Mouse (Mus musculus): Measurements from ENCODE around the gene Mrpl55. TPM values are rescaled to one million over a fixed set of nuclear protein-coding genes. Genes with fewer than 3 reads are reported as not detected.
A peak's percentile ranks its signal among the peaks of the same experiment; 100 is the strongest.

Mrpl55 gene
- total RNA-seq (2022) = 10 to 100 TPM; 51.9 to 58.6 (median 56.0) TPM

GRCm38 (mm10) chr11:59202081-59202995 lies at the start of gene Mrpl55:
Gene Mrpl55, plus strand, starts transcription at chr11:59202486.
- DNase-seq (ENCODE audit: low spot score in 2 of 2) = peak; percentile 83 to 90

- no peak for DNase-seq (ENCODE audit: low spot score in 2 of 2)
Observed at GRCm38 (mm10) chr11:59154220-59154619, 48.1 kb upstream of the Mrpl55 start.

GRCm38 (mm10) chr11:59155900-59156299 lies 46.4 kb upstream of the Mrpl55 start:
- DNase-seq (ENCODE audit: low spot score in 2 of 2) = no peak

GRCm38 (mm10) chr11:59159099-59159498 lies 43.2 kb upstream of the Mrpl55 start:
- no peak for DNase-seq (ENCODE audit: low spot score in 2 of 2)

GRCm38 (mm10) chr11:59159558-59159957 lies 42.7 kb upstream of the Mrpl55 start:
- DNase-seq (ENCODE audit: low spot score in 2 of 2) = no peak

- DNase-seq (ENCODE audit: low spot score in 2 of 2) = peak; percentile 31 to 61
Observed at GRCm38 (mm10) chr11:59161398-59161797, 40.9 kb upstream of the Mrpl55 start.

- DNase-seq (ENCODE audit: low spot score in 2 of 2) = no peak
Observed at GRCm38 (mm10) chr11:59162443-59163254, 39.6 kb upstream of the Mrpl55 start.

- peak; percentile 97 to 99 for DNase-seq (ENCODE audit: low spot score in 2 of 2)
Observed at GRCm38 (mm10) chr11:59163255-59164236, 38.7 kb upstream of the Mrpl55 start, which contains the start of gene Iba57. Gene Iba57, minus strand, starts transcription at chr11:59163739.

- DNase-seq (ENCODE audit: low spot score in 2 of 2) = no peak
Observed at GRCm38 (mm10) chr11:59164384-59164783, 37.9 kb upstream of the Mrpl55 start.

- no peak for DNase-seq (ENCODE audit: low spot score in 2 of 2)
Observed at GRCm38 (mm10) chr11:59165616-59166241, 36.6 kb upstream of the Mrpl55 start.

GRCm38 (mm10) chr11:59169807-59170206 lies 32.5 kb upstream of the Mrpl55 start:
- no peak for DNase-seq (ENCODE audit: low spot score in 2 of 2)

GRCm38 (mm10) chr11:59170549-59170948 lies 31.7 kb upstream of the Mrpl55 start:
- DNase-seq (ENCODE audit: low spot score in 2 of 2) = no peak

GRCm38 (mm10) chr11:59174189-59174838 lies 28.0 kb upstream of the Mrpl55 start:
- no peak for DNase-seq (ENCODE audit: low spot score in 2 of 2)

- DNase-seq (ENCODE audit: low spot score in 2 of 2) = no peak
Observed at GRCm38 (mm10) chr11:59176475-59176874, 25.8 kb upstream of the Mrpl55 start.

- no peak for DNase-seq (ENCODE audit: low spot score in 2 of 2)
Observed at GRCm38 (mm10) chr11:59176921-59177320, 25.4 kb upstream of the Mrpl55 start.

- peak; percentile 43 to 60 for DNase-seq (ENCODE audit: low spot score in 2 of 2)
Observed at GRCm38 (mm10) chr11:59182864-59183331, 19.4 kb upstream of the Mrpl55 start, which contains the start of gene Gjc2. Gene Gjc2, minus strand, starts transcription at chr11:59183213.

- peak; percentile 65 to 76 for DNase-seq (ENCODE audit: low spot score in 2 of 2)
Observed at GRCm38 (mm10) chr11:59183821-59184220, 18.5 kb upstream of the Mrpl55 start.

GRCm38 (mm10) chr11:59185490-59185889 lies 16.8 kb upstream of the Mrpl55 start:
- DNase-seq (ENCODE audit: low spot score in 2 of 2) = no peak

- DNase-seq (ENCODE audit: low spot score in 2 of 2) = no peak
Observed at GRCm38 (mm10) chr11:59187706-59188105, 14.6 kb upstream of the Mrpl55 start.
